Mouse (Mus musculus) kidney, adult 2 months (tissue): ENCODE data around the gene Morc1.

Source experiments
- CTCF ChIP-seq: fragments of 200-500 bp; conservative IDR thresholded peaks from 2 replicates; pipeline ENCODE4 v1.5.1; 2011; ENCODE audit warnings: low read depth, mild to moderate bottlenecking, control low read depth, low read length, moderate library complexity, mixed read lengths; ENCODE audit not compliant: insufficient read depth, insufficient read length
- POLR2A ChIP-seq: fragments of 200-500 bp; IDR thresholded peaks from one replicate; pipeline ENCODE4 v1.6.1; 2011; ENCODE audit warnings: low read depth, low read length, control low read depth

DNA sequence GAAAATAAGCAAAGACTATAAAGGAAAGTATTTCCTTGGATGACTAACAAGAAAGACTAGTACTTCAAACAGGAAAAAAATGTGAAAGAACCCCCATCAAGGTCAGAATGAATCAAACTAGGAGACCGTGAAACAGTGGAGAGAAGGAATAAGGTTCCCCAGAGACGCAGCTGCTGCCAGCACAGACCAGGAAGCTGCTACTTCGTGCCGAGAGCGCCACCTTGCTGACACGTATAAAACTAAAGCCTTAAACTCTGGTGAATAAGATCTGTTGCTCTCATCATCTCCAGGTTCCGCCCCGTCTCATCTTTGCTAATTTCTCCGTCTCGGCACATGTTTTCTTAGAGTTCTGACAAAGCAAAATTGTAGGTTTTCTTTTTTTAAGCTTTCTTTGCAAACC is 244.6 kb downstream of the Morc1 start:
- TF ChIP-seq POLR2A = no peak
- peak; percentile 74 for TF ChIP-seq CTCF
